Mouse (Mus musculus): Measurements from ENCODE around the gene Laptm5.

GRCm38 (mm10) chr4:130876016-130876726 lies 36.8 kb upstream of the Laptm5 start:
- TF ChIP-seq CTCF (IDR thresholded peaks at IDR 0.05; ENCODE audit: low read depth) (no peak), EP300 (optimal IDR thresholded peaks at IDR 0.05) (no peak)
